Mouse (Mus musculus) liver, embryonic 14.5 days (tissue): ENCODE data around the gene St6galnac3. TPM values are rescaled to one million over a fixed set of nuclear protein-coding genes. Genes with fewer than 3 reads are reported as not detected.

Experiments used
- ATAC-seq: fragments of 200-750 bp; cut with Nextera tagmentation; 2 replicates; pipeline ENCODE4 v1.8.0; 2017; ENCODE audit warnings: moderate number of reproducible peaks, mild to moderate bottlenecking, moderate library complexity; ENCODE audit not compliant: insufficient read depth
- DNase-seq, 3 experiments: peaks; one replicate each; pipeline ENCODE4 v3.0.0-alpha.2; 2012 to 2013; ENCODE audit warnings: low read depth in 3 of 3, low spot score in 3 of 3
- H3K27ac ChIP-seq: fragments of 300-500 bp; sonication (generic); 2 replicates; pipeline ENCODE4 v1.5.1; 2014; ENCODE audit warnings: moderate library complexity, mild to moderate bottlenecking, control low read depth, inconsistent platforms
- H3K27me3 ChIP-seq: fragments of 300-500 bp; sonication (generic); 2 replicates; pipeline ENCODE4 v1.6.1; 2014; ENCODE audit warnings: mild to moderate bottlenecking, low read length, moderate library complexity; ENCODE audit not compliant: control insufficient read depth, insufficient read depth
- H3K36me3 ChIP-seq: fragments of 300-500 bp; sonication (generic); replicated peaks from 2 replicates; pipeline ENCODE4 v1.6.1; 2014; ENCODE audit warnings: low read depth; ENCODE audit not compliant: control insufficient read depth, insufficient read depth
- H3K4me1 ChIP-seq, 2 experiments: fragments of 200-500 bp in 1 of 2; fragments of 300-500 bp in 1 of 2; sonication (generic) in 1 of 2; replicated peaks; 2 replicates each; pipeline ENCODE4 v1.6.1; 2012 to 2014; ENCODE audit warnings: antibody characterized with exemption in 1 of 2, inconsistent platforms in 1 of 2, low read length in 1 of 2; ENCODE audit not compliant: control insufficient read depth in 2 of 2, insufficient read depth in 2 of 2
- H3K4me2 ChIP-seq: fragments of 300-500 bp; sonication (generic); 2 replicates; pipeline ENCODE4 v1.6.1; 2014; ENCODE audit warnings: low read depth, mild to moderate bottlenecking, control low read depth, moderate library complexity
- H3K4me3 ChIP-seq, 2 experiments: fragments of 200-500 bp in 1 of 2; fragments of 300-500 bp in 1 of 2; sonication (generic) in 1 of 2; 2 replicates each; pipeline ENCODE4 v1.5.1; 2012 to 2014; ENCODE audit warnings: low read depth in 2 of 2, low read length in 2 of 2, mild to moderate bottlenecking in 2 of 2, control low read depth in 1 of 2, inconsistent platforms in 1 of 2, moderate library complexity in 1 of 2; ENCODE audit not compliant: insufficient read depth in 1 of 2
- H3K9ac ChIP-seq: fragments of 300-500 bp; sonication (generic); replicated peaks from 2 replicates; pipeline ENCODE4 v1.6.1; 2014; ENCODE audit warnings: mild to moderate bottlenecking, control low read depth, moderate library complexity
- H3K9me3 ChIP-seq: fragments of 300-500 bp; sonication (generic); 2 replicates; pipeline ENCODE4 v1.6.1; 2016; ENCODE audit warnings: low read length, mixed read lengths; ENCODE audit not compliant: control insufficient read depth
- CTCF ChIP-seq: IDR thresholded peaks from 2 replicates; pipeline ENCODE4 v1.5.1; 2016; ENCODE audit warnings: antibody characterized with exemption, low read depth, control low read depth
- EP300 ChIP-seq: IDR thresholded peaks from 2 replicates; pipeline ENCODE4 v1.6.1; 2016; ENCODE audit warnings: antibody characterized with exemption, low read depth
- WGBS: fragments of 180-500 bp; shearing (Covaris S2); extraction: QIAGEN DNeasy Blood & Tissue Kit; methylation state at CpG from one replicate; pipeline ENCODE4 v1.1.7; 2014; ENCODE audit not compliant: insufficient replicate concordance; 5-methylcytosine and 5-hydroxymethylcytosine counted together
- polyA plus RNA-seq, 2 experiments: library from polyadenylated mRNA; depleted of rRNA in 1 of 2; stranded (reverse) in 1 of 2; unstranded in 1 of 2; fragments of >200 nt; fragmentation: Nextera tagmentation in 1 of 2; extraction: Ambion mirVana in 1 of 2; gene quantifications; 2 replicates each; pipeline versions ENCODE4 v1.2.1 to v1.2.3; 2012 to 2014

Gene St6galnac3
- polyA plus RNA-seq (2012; rRNA removed) (0.74 and 2.9 TPM in 2 replicates), polyA plus RNA-seq (2014; fragmentation: Nextera tagmentation; extraction: Ambion mirVana) (5.7 and 8.5 TPM in 2 replicates)

DNA sequence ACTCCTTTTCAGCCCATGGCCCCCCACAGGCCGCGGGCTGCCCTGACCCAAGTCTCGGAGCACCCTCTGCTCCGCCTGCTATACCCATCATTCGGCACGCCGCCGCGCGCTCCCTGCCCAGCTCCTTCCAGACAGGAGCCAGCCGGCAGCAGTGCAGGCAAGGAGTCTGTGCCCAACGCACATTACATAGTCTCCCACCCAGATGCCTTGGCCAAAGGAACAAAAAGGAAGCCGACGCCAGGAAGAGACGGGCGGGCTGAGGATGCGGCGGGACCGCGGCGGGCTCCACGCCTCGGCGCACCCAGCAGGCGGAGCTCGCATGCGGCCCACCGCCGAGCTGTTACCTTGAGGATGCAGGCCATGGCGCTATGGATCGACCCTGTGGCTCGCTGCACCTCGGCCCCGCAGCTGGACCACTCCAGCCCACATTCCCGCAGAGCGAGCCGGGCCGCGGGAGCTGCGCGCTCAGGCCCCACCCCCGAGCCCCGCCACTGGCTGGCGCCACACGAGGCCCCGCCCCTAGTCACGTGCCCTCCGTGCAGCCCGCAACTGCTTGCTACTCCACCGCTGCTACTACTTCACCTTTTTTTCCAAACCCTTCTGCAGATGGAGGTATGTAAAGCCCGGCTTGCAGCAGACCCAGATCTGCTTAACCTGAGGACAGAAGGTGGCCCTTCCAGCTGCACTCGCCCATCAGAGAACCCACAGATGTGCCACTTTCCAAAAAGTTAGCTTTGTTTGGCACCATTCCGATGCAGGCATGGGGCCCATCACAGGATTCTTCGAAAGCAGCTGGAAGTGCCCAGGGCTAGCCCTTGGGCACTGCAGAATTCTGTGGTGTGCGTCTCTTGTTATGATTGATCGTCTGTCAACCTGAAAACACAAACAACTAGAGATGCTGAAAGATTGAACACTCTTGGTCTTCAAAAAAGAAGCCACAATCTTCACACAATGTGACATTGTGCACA is at the start of gene St6galnac3:
Gene St6galnac3 (minus strand): TSS at position 474 of the 968 bp plus-strand sequence.
- H3K9me3 ChIP-seq: no peaks in the 10 kb centered on the region
- ATAC-seq (peak; percentile 93), DNase-seq (peak; percentile 68 to 70 (median 69))
- no peaks in the 10 kb centered on the region; the same call in 1 of the 2 replicates for H3K27me3 ChIP-seq
- H3K4me3 ChIP-seq: peak within 1 kb of the TSS; percentile 71 to 96
- H3K36me3 ChIP-seq: no peaks in the 10 kb centered on the region
- 3% methylated on average over 56 of the region's 56 CpGs for WGBS
- H3K9ac ChIP-seq: peak within 1 kb of the TSS; percentile 95
- H3K4me1 ChIP-seq: peaks cover 37 to 40% of the 10 kb centered on the region in 2 experiments
- peak within 1 kb of the TSS; percentile 67 for H3K27ac ChIP-seq
- peak within 1 kb of the TSS; percentile 89 for H3K4me2 ChIP-seq
- TF ChIP-seq CTCF: peak; percentile 28; the same call in 1 of the 2 replicates
- no peak for TF ChIP-seq EP300

DNA sequence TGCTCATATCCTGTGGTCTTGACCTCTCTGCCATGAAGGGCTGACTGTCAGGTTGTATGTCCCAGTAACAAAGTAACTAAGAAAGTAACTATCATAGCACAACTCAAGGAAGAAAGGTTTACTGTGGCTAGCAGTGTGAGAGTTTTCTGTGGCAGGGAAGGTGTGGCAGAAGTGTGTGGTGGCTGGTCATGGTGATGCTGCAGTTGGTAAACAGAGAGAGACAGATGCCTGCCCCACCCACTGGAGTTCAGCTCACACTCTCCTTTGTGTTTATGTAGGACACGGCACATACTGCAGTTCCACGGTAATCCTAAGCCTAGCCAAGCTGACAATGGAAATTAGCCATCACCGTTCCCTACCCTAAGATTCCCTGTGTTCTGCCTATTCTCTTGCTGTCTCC is 49.6 kb upstream of the St6galnac3 start:
- Histone ChIP-seq H3K9me3 (no peaks in the 10 kb centered on the region), H3K27ac (peak overlapping the region; percentile 32), H3K27me3 (no peaks in the 10 kb centered on the region), H3K4me3 (no peak overlapping the region), H3K9ac (no peak overlapping the region), H3K4me1 (peaks cover 31 to 41% of the 10 kb centered on the region in 2 experiments), H3K4me2 (no peak overlapping the region), H3K36me3 (no peaks in the 10 kb centered on the region)
- ATAC-seq (peak; percentile 85), DNase-seq (peak in 1 of 3 experiments; percentile 28)
- TF ChIP-seq CTCF (no peak), EP300 (0 out of 2 replicates have a peak, but pooled peaks have one; percentile 4)
- WGBS: 75% methylated on average over 3 of the region's 3 CpGs

DNA sequence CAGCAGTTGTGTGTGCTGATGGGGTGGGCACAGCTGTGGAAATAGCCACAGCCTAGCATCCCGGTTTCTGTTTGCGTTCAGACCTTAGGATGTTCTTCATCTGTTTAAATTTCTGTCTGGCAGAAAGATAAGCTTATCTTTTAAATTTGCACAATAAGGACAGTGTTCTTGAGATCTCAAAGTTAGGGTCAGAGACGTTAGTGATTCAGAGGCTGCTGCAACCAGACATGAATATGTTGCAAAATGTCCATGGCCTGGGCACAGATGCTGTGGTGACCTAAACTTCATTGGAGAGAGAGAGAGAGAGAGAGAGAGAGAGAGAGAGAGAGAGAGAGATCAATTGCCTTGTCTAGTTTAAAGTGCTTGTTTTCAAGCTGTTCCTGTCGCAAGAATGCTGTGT is 46.5 kb upstream of the St6galnac3 start:
- no peaks in the 10 kb centered on the region for H3K27me3 ChIP-seq
- ATAC-seq (no peak), DNase-seq (no peak)
- no peak overlapping the region for H3K4me2 ChIP-seq
- no peaks in the 10 kb centered on the region for H3K9me3 ChIP-seq
- H3K36me3 ChIP-seq: no peaks in the 10 kb centered on the region
- WGBS: 20% methylated on average over 4 of the region's 4 CpGs
- H3K4me3 ChIP-seq: no peak overlapping the region
- no peak for TF ChIP-seq EP300
- TF ChIP-seq CTCF: no peak
- H3K4me1 ChIP-seq: peaks cover 29 to 33% of the 10 kb centered on the region in 2 experiments
- H3K27ac ChIP-seq: no peak overlapping the region
- no peak overlapping the region for H3K9ac ChIP-seq

DNA sequence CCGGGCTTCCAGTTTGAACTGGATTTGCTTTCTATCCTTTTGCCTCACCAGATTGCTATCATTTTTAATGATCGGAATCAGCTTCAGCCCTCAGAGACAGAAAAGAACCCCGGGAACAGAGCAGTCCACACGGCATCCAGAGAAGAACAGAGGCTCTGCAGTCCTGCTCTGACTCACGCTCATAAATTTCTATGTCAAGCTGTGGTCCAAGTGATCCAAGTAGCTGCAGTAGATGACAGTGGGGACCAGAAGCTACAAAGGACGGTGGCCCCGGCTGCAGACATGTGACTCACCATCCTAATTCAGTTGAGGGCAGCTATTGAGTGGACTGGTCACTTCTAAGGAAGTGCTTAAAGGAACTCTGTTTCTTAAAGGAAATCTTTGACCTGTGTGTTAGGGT is 45.6 kb upstream of the St6galnac3 start:
- H3K4me1 ChIP-seq: peaks cover 28 to 39% of the 10 kb centered on the region in 2 experiments
- ATAC-seq (no peak), DNase-seq (no peak)
- no peak overlapping the region for H3K9ac ChIP-seq
- 30% methylated on average over 7 of the region's 7 CpGs for WGBS
- H3K4me3 ChIP-seq: no peak overlapping the region
- TF ChIP-seq EP300: no peak
- TF ChIP-seq CTCF: no peak
- H3K27me3 ChIP-seq: no peaks in the 10 kb centered on the region
- no peak overlapping the region for H3K4me2 ChIP-seq
- H3K36me3 ChIP-seq: no peaks in the 10 kb centered on the region
- H3K27ac ChIP-seq: no peak overlapping the region
- H3K9me3 ChIP-seq: no peaks in the 10 kb centered on the region

DNA sequence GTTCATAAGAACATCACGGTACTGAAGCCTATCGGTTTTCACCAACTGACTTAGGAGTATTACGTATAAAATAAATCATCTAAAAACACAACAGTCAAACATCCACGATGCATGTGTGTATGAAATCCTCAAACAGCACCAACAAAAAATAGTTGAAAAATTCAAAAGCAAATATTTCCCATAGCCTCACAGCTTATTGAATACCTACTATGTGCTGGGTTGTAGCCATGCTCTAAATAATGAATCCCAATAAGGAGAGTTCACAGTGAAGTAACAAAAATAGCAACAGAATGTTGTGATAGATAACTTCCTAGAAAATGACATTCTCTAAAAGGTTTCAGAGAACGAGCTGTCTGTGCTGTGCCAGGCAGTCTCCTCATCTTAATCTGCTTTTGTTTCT is 44.2 kb upstream of the St6galnac3 start:
- H3K4me2 ChIP-seq: no peak overlapping the region
- H3K4me1 ChIP-seq: peaks cover 31 to 41% of the 10 kb centered on the region in 2 experiments
- no peaks in the 10 kb centered on the region for H3K36me3 ChIP-seq
- DNase-seq (no peak), ATAC-seq (no peak)
- TF ChIP-seq CTCF (no peak), EP300 (no peak)
- no peak overlapping the region for H3K27ac ChIP-seq
- no peaks in the 10 kb centered on the region for H3K9me3 ChIP-seq
- H3K27me3 ChIP-seq: no peaks in the 10 kb centered on the region
- no peak overlapping the region for H3K4me3 ChIP-seq
- H3K9ac ChIP-seq: no peak overlapping the region
- 72% methylated on average over 5 of the region's 5 CpGs for WGBS
